Mouse (Mus musculus): ENCODE results near the gene Gm13290. TPM values are rescaled to one million over a fixed set of nuclear protein-coding genes. Genes with fewer than 3 reads are reported as not detected.

Gene Gm13290
- total RNA-seq, 2 experiments from 2014 or later, result not detected

Other genes starting within 250 kb of the Gm13290 start
Only the 30 nearest of the 31 such genes appear.
- gene Ifna14, start 202.0 kb upstream of the Gm13290 start, total RNA-seq (2014; fragmentation: Nextera tagmentation), result not detected in 2 replicates
- not detected in 2 replicates for gene Ifna14, start 202.0 kb upstream of the Gm13290 start, total RNA-seq (2017)
- not detected in 2 replicates for gene Ifna9, start 181.4 kb upstream of the Gm13290 start, total RNA-seq (2014; fragmentation: Nextera tagmentation)
- not detected in 2 replicates for gene Ifna9, start 181.4 kb upstream of the Gm13290 start, total RNA-seq (2017)
- not detected in 2 replicates for gene Ifna12, start 170.5 kb upstream of the Gm13290 start, total RNA-seq (2014; fragmentation: Nextera tagmentation)
- gene Ifna12, start 170.5 kb upstream of the Gm13290 start, total RNA-seq (2017), result not detected in 2 replicates
- gene C87499, start 139.4 kb upstream of the Gm13290 start, total RNA-seq (2014; fragmentation: Nextera tagmentation), result not detected in 2 replicates
- gene C87499, start 139.4 kb upstream of the Gm13290 start, total RNA-seq (2017), result not detected in 2 replicates
- not detected in 2 replicates for gene Ifna13, start 129.4 kb upstream of the Gm13290 start, total RNA-seq (2014; fragmentation: Nextera tagmentation)
- not detected in 2 replicates for gene Ifna13, start 129.4 kb upstream of the Gm13290 start, total RNA-seq (2017)
- gene Ifna16, start 96.9 kb upstream of the Gm13290 start, total RNA-seq (2014; fragmentation: Nextera tagmentation), result not detected in 2 replicates
- gene Ifna16, start 96.9 kb upstream of the Gm13290 start, total RNA-seq (2017), result not detected in 2 replicates
- not detected in 2 replicates for gene Ifna2, start 89.9 kb upstream of the Gm13290 start, total RNA-seq (2014; fragmentation: Nextera tagmentation)
- gene Ifna2, start 89.9 kb upstream of the Gm13290 start, total RNA-seq (2017), result not detected in 2 replicates
- gene Ifnab, start 82.5 kb upstream of the Gm13290 start, total RNA-seq (2014; fragmentation: Nextera tagmentation), result not detected in 2 replicates
- not detected in 2 replicates for gene Ifnab, start 82.5 kb upstream of the Gm13290 start, total RNA-seq (2017)
- gene Gm26566, start 52.0 kb upstream of the Gm13290 start, total RNA-seq (2014; fragmentation: Nextera tagmentation), result not detected in 2 replicates
- 1.1 and 1.5 TPM in 2 replicates for gene Gm26566, start 52.0 kb upstream of the Gm13290 start, total RNA-seq (2017)
- gene Klhl9, start 51.4 kb upstream of the Gm13290 start, total RNA-seq (2014; fragmentation: Nextera tagmentation), result 37.1 and 50.0 TPM in 2 replicates
- gene Klhl9, start 51.4 kb upstream of the Gm13290 start, total RNA-seq (2017), result 67.3 and 88.5 TPM in 2 replicates
- gene Gm13271, start 19.0 kb upstream of the Gm13290 start, total RNA-seq (2014; fragmentation: Nextera tagmentation), result not detected in 2 replicates
- not detected in 2 replicates for gene Gm13271, start 19.0 kb upstream of the Gm13290 start, total RNA-seq (2017)
- not detected in 2 replicates for gene Gm13283, start 13.7 kb upstream of the Gm13290 start, total RNA-seq (2014; fragmentation: Nextera tagmentation)
- not detected in 2 replicates for gene Gm13283, start 13.7 kb upstream of the Gm13290 start, total RNA-seq (2017)
- gene Gm13289, start 3.1 kb downstream of the Gm13290 start, total RNA-seq (2014; fragmentation: Nextera tagmentation), result not detected in 2 replicates
- gene Gm13289, start 3.1 kb downstream of the Gm13290 start, total RNA-seq (2017), result not detected in 2 replicates
- not detected in 2 replicates for gene Gm13272, start 6.0 kb downstream of the Gm13290 start, total RNA-seq (2014; fragmentation: Nextera tagmentation)
- gene Gm13272, start 6.0 kb downstream of the Gm13290 start, total RNA-seq (2017), result not detected in 2 replicates
- 0.57 TPM in 1 of 2 replicates, not detected in the other for gene Ifnz, start 8.3 kb downstream of the Gm13290 start, total RNA-seq (2014; fragmentation: Nextera tagmentation)
- 0.11 TPM in 1 of 2 replicates, not detected in the other for gene Ifnz, start 8.3 kb downstream of the Gm13290 start, total RNA-seq (2017)
- gene Gm13276, start 11.9 kb downstream of the Gm13290 start, total RNA-seq (2014; fragmentation: Nextera tagmentation), result not detected in 2 replicates
- 1.6 TPM in 1 of 2 replicates, not detected in the other for gene Gm13276, start 11.9 kb downstream of the Gm13290 start, total RNA-seq (2017)
- gene Gm13277, start 14.8 kb downstream of the Gm13290 start, total RNA-seq (2014; fragmentation: Nextera tagmentation), result not detected in 2 replicates
- gene Gm13277, start 14.8 kb downstream of the Gm13290 start, total RNA-seq (2017), result not detected in 2 replicates
- not detected in 2 replicates for gene Gm13278, start 17.7 kb downstream of the Gm13290 start, total RNA-seq (2014; fragmentation: Nextera tagmentation)
- gene Gm13278, start 17.7 kb downstream of the Gm13290 start, total RNA-seq (2017), result not detected in 2 replicates
- not detected in 2 replicates for gene Gm13275, start 20.7 kb downstream of the Gm13290 start, total RNA-seq (2014; fragmentation: Nextera tagmentation)
- gene Gm13275, start 20.7 kb downstream of the Gm13290 start, total RNA-seq (2017), result not detected in 2 replicates
- not detected in 2 replicates for gene Gm13279, start 23.6 kb downstream of the Gm13290 start, total RNA-seq (2014; fragmentation: Nextera tagmentation)
- not detected in 2 replicates for gene Gm13279, start 23.6 kb downstream of the Gm13290 start, total RNA-seq (2017)
- gene Gm13285, start 25.8 kb downstream of the Gm13290 start, total RNA-seq (2014; fragmentation: Nextera tagmentation), result not detected in 2 replicates
- gene Gm13285, start 25.8 kb downstream of the Gm13290 start, total RNA-seq (2017), result not detected in 2 replicates
- not detected in 2 replicates for gene Gm13287, start 29.4 kb downstream of the Gm13290 start, total RNA-seq (2014; fragmentation: Nextera tagmentation)
- gene Gm13287, start 29.4 kb downstream of the Gm13290 start, total RNA-seq (2017), result not detected in 2 replicates
- gene Gm13288, start 31.7 kb downstream of the Gm13290 start, total RNA-seq (2014; fragmentation: Nextera tagmentation), result not detected in 2 replicates
- gene Gm13288, start 31.7 kb downstream of the Gm13290 start, total RNA-seq (2017), result 1.2 TPM in 1 of 2 replicates, not detected in the other
- gene Ifna7, start 42.4 kb downstream of the Gm13290 start, total RNA-seq (2014; fragmentation: Nextera tagmentation), result not detected in 2 replicates
- not detected in 2 replicates for gene Ifna7, start 42.4 kb downstream of the Gm13290 start, total RNA-seq (2017)
- not detected in 2 replicates for gene Ifna11, start 46.1 kb downstream of the Gm13290 start, total RNA-seq (2014; fragmentation: Nextera tagmentation)
- gene Ifna11, start 46.1 kb downstream of the Gm13290 start, total RNA-seq (2017), result not detected in 2 replicates
- not detected in 2 replicates for gene Ifna6, start 53.6 kb downstream of the Gm13290 start, total RNA-seq (2014; fragmentation: Nextera tagmentation)
- not detected in 2 replicates for gene Ifna6, start 53.6 kb downstream of the Gm13290 start, total RNA-seq (2017)
- gene Ifna5, start 61.7 kb downstream of the Gm13290 start, total RNA-seq (2014; fragmentation: Nextera tagmentation), result not detected in 2 replicates
- gene Ifna5, start 61.7 kb downstream of the Gm13290 start, total RNA-seq (2017), result not detected in 2 replicates
- not detected in 2 replicates for gene Ifna4, start 68.0 kb downstream of the Gm13290 start, total RNA-seq (2014; fragmentation: Nextera tagmentation)
- not detected in 2 replicates for gene Ifna4, start 68.0 kb downstream of the Gm13290 start, total RNA-seq (2017)
- not detected in 2 replicates for gene Ifna1, start 76.3 kb downstream of the Gm13290 start, total RNA-seq (2014; fragmentation: Nextera tagmentation)
- gene Ifna1, start 76.3 kb downstream of the Gm13290 start, total RNA-seq (2017), result not detected in 2 replicates
- not detected in 2 replicates for gene Ifne, start 106.4 kb downstream of the Gm13290 start, total RNA-seq (2014; fragmentation: Nextera tagmentation)
- not detected in 2 replicates for gene Ifne, start 106.4 kb downstream of the Gm13290 start, total RNA-seq (2017)

All from megakaryocyte-erythroid progenitor cell, adult 5-6 weeks (primary cell).